Comparison of ENCODE assay signal across 8 mouse cellular contexts in the genomic region with DNA sequence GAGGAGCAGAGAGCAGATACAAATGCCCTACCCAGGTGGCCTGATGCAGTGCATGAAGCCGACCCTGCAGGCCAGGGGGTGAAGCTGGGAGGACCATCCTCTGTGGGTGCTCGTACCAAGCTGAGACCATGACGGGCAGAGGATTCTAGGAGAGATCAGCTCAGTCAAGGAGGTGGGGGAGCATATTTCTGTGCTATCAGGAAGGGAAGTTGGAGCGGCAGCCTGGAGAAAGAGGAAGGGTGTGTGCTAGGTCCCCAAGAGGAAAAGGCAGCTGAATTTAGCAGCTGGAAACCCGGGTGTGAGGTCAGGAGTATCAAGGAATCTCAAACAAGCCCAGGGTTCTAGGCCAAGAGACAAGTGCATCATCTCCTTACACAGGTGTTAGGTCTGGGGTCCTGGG. TPM values are rescaled to one million over a fixed set of nuclear protein-coding genes. Genes with fewer than 3 reads are reported as not detected.
DNase-seq lines count a peak whose midpoint lies in the region; ATAC-seq and TF ChIP-seq lines count a peak whose summit lies in the region.
"Had no signal": no experiment of that assay in that cellular context is flagged by ENCODE, and none has a peak within 500 bp of the region (broad histone marks: within the 10 kb centered on the region; RNA-seq: fewer than 3 reads in every experiment).

No protein-coding gene starts in this region.

- 54% methylated on average over 5 of the region's 5 CpGs for WGBS in lung, embryonic 15.5 days
- WGBS in heart, embryonic 15.5 days: 47% methylated on average over 5 of the region's 5 CpGs
- WGBS in limb, embryonic 14.5 days: 52% methylated on average over 5 of the region's 5 CpGs
- 64% methylated on average over 5 of the region's 5 CpGs for whole genome bisulfite sequencing in stomach, embryonic 15.5 days

- H3K36me3 ChIP-seq in lung, embryonic 15.5 days: no peaks in the 10 kb centered on the region
- H3K36me3 ChIP-seq in heart, embryonic 15.5 days: no peaks in the 10 kb centered on the region
- H3K36me3 ChIP-seq in limb, embryonic 14.5 days (ENCODE audit: control insufficient read depth, insufficient read depth, low read length): peaks cover 5% of the 10 kb centered on the region; the same call in 1 of the 2 replicates
- H3K36me3 ChIP-seq in stomach, embryonic 15.5 days: no peaks in the 10 kb centered on the region

- no peak overlapping the region for H3K9ac ChIP-seq in lung, embryonic 15.5 days
- no peak overlapping the region for H3K9ac ChIP-seq in heart, embryonic 15.5 days
- no peak overlapping the region for H3K9ac ChIP-seq in limb, embryonic 14.5 days (ENCODE audit: low read depth, low read length, severe bottlenecking)
- H3K9ac ChIP-seq in stomach, embryonic 15.5 days: no peak overlapping the region

- no peak for ATAC-seq in lung, embryonic 15.5 days (ENCODE audit: borderline replicate concordance, extremely low read depth, low FRiP score, low TSS enrichment)
- ATAC-seq in heart, embryonic 15.5 days (replicated peaks; ENCODE audit: insufficient number of reproducible peaks, insufficient read depth, low FRiP score, low read depth): no peak
- ATAC-seq in limb, embryonic 14.5 days (ENCODE audit: low FRiP score, low read depth): no peak
- no peak for ATAC-seq in stomach, embryonic 15.5 days (ENCODE audit: insufficient read depth, low FRiP score, low read depth)
- no peak for ATAC-seq in inflammation-experienced regulatory T-cells, adult 6 months
- ATAC-seq: Patski had no signal

- DNase-seq in lung, postnatal 25 days (ENCODE audit: low spot score): no peak
- DNase-seq in limb, embryonic 14.5 days (ENCODE audit: low spot score): no peak
- no peak for DNase-seq in natural killer cell, adult 2 months (ENCODE audit: low spot score in 2 of 2)

- no peaks in the 10 kb centered on the region for H3K27me3 ChIP-seq in lung, embryonic 15.5 days
- no peaks in the 10 kb centered on the region for H3K27me3 ChIP-seq in heart, embryonic 15.5 days
- peaks cover 6% of the 10 kb centered on the region; the same call in 1 of the 2 replicates for H3K27me3 ChIP-seq in limb, embryonic 14.5 days (ENCODE audit: control insufficient read depth, insufficient read depth, low read length)
- no peaks in the 10 kb centered on the region for H3K27me3 ChIP-seq in stomach, embryonic 15.5 days (replicated peaks)
- H3K27me3 ChIP-seq: Patski had no signal

- no peak for TF ChIP-seq POLR2A in limb, embryonic 14.5 days (IDR thresholded peaks at IDR 0.05; ENCODE audit: borderline replicate concordance, extremely low read depth, insufficient read depth, insufficient read length)

- no peaks in the 10 kb centered on the region for H3K9me3 ChIP-seq in lung, embryonic 15.5 days
- H3K9me3 ChIP-seq in heart, embryonic 15.5 days (replicated peaks): no peaks in the 10 kb centered on the region
- H3K9me3 ChIP-seq in limb, embryonic 14.5 days (ENCODE audit: control insufficient read depth, low read length): no peaks in the 10 kb centered on the region
- H3K9me3 ChIP-seq in stomach, embryonic 15.5 days: no peaks in the 10 kb centered on the region

- peaks cover 68% of the 10 kb centered on the region for H3K4me1 ChIP-seq in lung, embryonic 15.5 days
- H3K4me1 ChIP-seq in heart, embryonic 15.5 days (replicated peaks): peaks cover 66% of the 10 kb centered on the region
- H3K4me1 ChIP-seq in limb, embryonic 14.5 days (ENCODE audit: control insufficient read depth, insufficient read depth, low read length): peaks cover 30% of the 10 kb centered on the region
- H3K4me1 ChIP-seq in stomach, embryonic 15.5 days: peaks cover 48% of the 10 kb centered on the region

- H3K4me3 ChIP-seq in lung, embryonic 15.5 days: no peak overlapping the region
- H3K4me3 ChIP-seq in heart, embryonic 15.5 days: no peak overlapping the region; the same call in 1 of the 2 replicates
- no peak overlapping the region for H3K4me3 ChIP-seq in limb, embryonic 14.5 days (replicated peaks; ENCODE audit: low read length)
- H3K4me3 ChIP-seq in stomach, embryonic 15.5 days (replicated peaks): no peak overlapping the region

- H3K4me2 ChIP-seq in lung, embryonic 15.5 days: peak overlapping the region; percentile 69
- peak overlapping the region; percentile 94 for H3K4me2 ChIP-seq in heart, embryonic 15.5 days
- peak overlapping the region; percentile 95; the same call in 1 of the 2 replicates for H3K4me2 ChIP-seq in limb, embryonic 14.5 days (replicated peaks; ENCODE audit: low read depth, low read length, severe bottlenecking)
- H3K4me2 ChIP-seq in stomach, embryonic 15.5 days: peak overlapping the region; percentile 88

- no peak overlapping the region for H3K27ac ChIP-seq in lung, embryonic 15.5 days
- H3K27ac ChIP-seq in heart, embryonic 15.5 days: peak overlapping the region; percentile 74; the same call in 1 of the 2 replicates
- H3K27ac ChIP-seq in limb, embryonic 14.5 days (replicated peaks; ENCODE audit: low read depth, low read length): no peak overlapping the region
- H3K27ac ChIP-seq in stomach, embryonic 15.5 days: no peak overlapping the region

RNA-seq across cellular contexts. Expression of gene Katnb1, which starts 59.6 kb away (rescaled TPM):
- polyA plus RNA-seq in lung, embryonic 15.5 days (2015; fragmentation: Nextera tagmentation; extraction: Ambion mirVana): 19.4 and 22.6 TPM in 2 replicates
- 15.3 and 19.8 TPM in 2 replicates for polyA plus RNA-seq in heart, embryonic 15.5 days (2015; fragmentation: Nextera tagmentation; extraction: Ambion mirVana)
- polyA plus RNA-seq in limb, embryonic 14.5 days (2012; rRNA removed): 31.6 and 39.4 TPM in 2 replicates
- 21.4 and 21.6 TPM in 2 replicates for polyA plus RNA-seq in limb, embryonic 14.5 days (2014; fragmentation: Nextera tagmentation; extraction: Ambion mirVana)
- 15.1 and 19.7 TPM in 2 replicates for polyA plus RNA-seq in stomach, embryonic 15.5 days (2015; fragmentation: Nextera tagmentation; extraction: Ambion mirVana)
- polyA plus RNA-seq in inflammation-experienced regulatory T-cells, adult 6 months (2017; shearing (Covaris generic)): 10 to 100 TPM; 16.4 to 23.4 (median 17.0) TPM
